Mouse (Mus musculus) midbrain, postnatal 0 days (tissue): ENCODE results near the gene Scd3. TPM values are rescaled to one million over a fixed set of nuclear protein-coding genes. Genes with fewer than 3 reads are reported as not detected.

Experiments
- ATAC-seq: fragments of 200-750 bp; cut with Nextera tagmentation; 2 replicates; pipeline ENCODE4 v1.8.0; 2017; ENCODE audit warnings: moderate number of reproducible peaks, mild to moderate bottlenecking, moderate TSS enrichment, moderate library complexity; ENCODE audit not compliant: low FRiP score
- DNase-seq: peaks from one replicate; pipeline ENCODE4 v3.0.0-alpha.2; 2015; ENCODE audit warnings: low spot score
- H3K27ac ChIP-seq: fragments of 300-500 bp; sonication (generic); 2 replicates; pipeline ENCODE4 v1.5.1; 2014; ENCODE audit warnings: low read depth, mild to moderate bottlenecking, low read length, mixed read lengths
- H3K27me3 ChIP-seq: fragments of 300-500 bp; sonication (generic); 2 replicates; pipeline ENCODE4 v1.6.1; 2014; ENCODE audit warnings: low read length, control low read depth, mixed read lengths; ENCODE audit not compliant: insufficient read depth
- H3K36me3 ChIP-seq: fragments of 300-500 bp; sonication (generic); 2 replicates; pipeline ENCODE4 v1.6.1; 2014; ENCODE audit warnings: low read length, control low read depth, mixed read lengths; ENCODE audit not compliant: insufficient read depth
- H3K4me1 ChIP-seq: fragments of 300-500 bp; sonication (generic); 2 replicates; pipeline ENCODE4 v1.6.1; 2014; ENCODE audit warnings: mild to moderate bottlenecking, control low read depth, antibody characterized with exemption, low read length, mixed read lengths; ENCODE audit not compliant: insufficient read depth
- H3K4me2 ChIP-seq: fragments of 300-500 bp; sonication (generic); 2 replicates; pipeline ENCODE4 v1.6.1; 2014; ENCODE audit warnings: low read depth, mild to moderate bottlenecking, low read length, mixed read lengths; ENCODE audit not compliant: poor library complexity, severe bottlenecking
- H3K4me3 ChIP-seq: fragments of 300-500 bp; sonication (generic); 2 replicates; pipeline ENCODE4 v1.5.1; 2014; ENCODE audit warnings: low read depth, mild to moderate bottlenecking, low read length, moderate library complexity
- H3K9ac ChIP-seq: fragments of 300-500 bp; sonication (generic); replicated peaks from 2 replicates; pipeline ENCODE4 v1.6.1; 2014; ENCODE audit warnings: mild to moderate bottlenecking, low read length, moderate library complexity, mixed read lengths; ENCODE audit not compliant: poor library complexity, severe bottlenecking
- H3K9me3 ChIP-seq: fragments of 300-500 bp; sonication (generic); 2 replicates; pipeline ENCODE4 v1.6.1; 2016; ENCODE audit warnings: low read length, control low read depth
- CTCF ChIP-seq: IDR thresholded peaks from 2 replicates; pipeline ENCODE4 v1.5.1; 2016; ENCODE audit warnings: antibody characterized with exemption, mild to moderate bottlenecking
- WGBS: fragments of 180-500 bp; shearing (Covaris S2); extraction: QIAGEN DNeasy Blood & Tissue Kit; methylation state at CpG from one replicate; pipeline ENCODE4 v1.1.7; 2014; 5-methylcytosine and 5-hydroxymethylcytosine counted together
- polyA plus RNA-seq: library from polyadenylated mRNA; unstranded; fragments of >200 nt; fragmentation: Nextera tagmentation; extraction: Ambion mirVana; gene quantifications from 2 replicates; pipeline ENCODE4 v1.2.1, GENCODE M21; 2015
- total RNA-seq: library from RNA; depleted of rRNA; stranded (reverse); fragments of >200 nt; gene quantifications from 2 replicates; pipeline ENCODE4 v1.2.3, GENCODE M21; 2014

Gene Scd3
- total and polyA plus RNA-seq, 2 experiments from 2014 or later, result 3.9 to 5.9 TPM

DNA sequence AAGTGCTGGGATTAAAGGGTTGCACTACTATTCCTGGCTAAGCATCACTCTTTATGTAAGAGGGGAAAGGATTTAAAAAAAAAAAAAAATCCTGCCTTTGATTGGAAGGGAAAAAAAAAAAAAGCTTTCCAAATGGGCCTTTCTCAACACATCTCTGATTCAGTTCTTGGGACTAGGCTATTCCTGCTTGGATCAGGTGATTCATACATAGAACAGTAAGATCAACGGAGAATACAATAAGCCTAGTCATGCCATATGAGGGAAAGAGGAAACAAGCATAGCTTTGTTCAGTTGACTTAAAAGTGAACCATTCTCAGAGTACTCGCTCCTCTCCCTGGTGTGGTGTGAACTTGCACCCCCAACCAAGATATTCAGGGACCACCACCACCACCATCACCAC lies 35.8 kb downstream of the Scd3 start:
- no peaks in the 10 kb centered on the region for H3K36me3 ChIP-seq
- 81% methylated on average over 2 of the region's 2 CpGs for WGBS
- ATAC-seq, result no peak
- H3K4me3 ChIP-seq, result no peak overlapping the region
- no peak for DNase-seq
- TF ChIP-seq CTCF, result no peak
- H3K4me1 ChIP-seq, result no peaks in the 10 kb centered on the region
- no peak overlapping the region for H3K9ac ChIP-seq
- no peaks in the 10 kb centered on the region for H3K9me3 ChIP-seq
- no peak overlapping the region for H3K4me2 ChIP-seq
- H3K27me3 ChIP-seq, result no peaks in the 10 kb centered on the region
- no peak overlapping the region for H3K27ac ChIP-seq

GRCm38 (mm10) chr19:44245761-44246171 lies 42.7 kb downstream of the Scd3 start:
- ATAC-seq, result no peak
- 2% methylated on average over 5 of the region's 5 CpGs for WGBS
- H3K36me3 ChIP-seq, result no peaks in the 10 kb centered on the region
- H3K4me2 ChIP-seq, result peak overlapping the region; percentile 66; the same call in 1 of the 2 replicates
- H3K4me1 ChIP-seq, result peaks cover 7% of the 10 kb centered on the region; the same call in 1 of the 2 replicates
- peak; percentile 93 for DNase-seq
- H3K27ac ChIP-seq, result no peak overlapping the region
- H3K27me3 ChIP-seq, result no peaks in the 10 kb centered on the region
- H3K9me3 ChIP-seq, result no peaks in the 10 kb centered on the region
- TF ChIP-seq CTCF, result peak; percentile 81
- no peak overlapping the region for H3K4me3 ChIP-seq
- H3K9ac ChIP-seq, result no peak overlapping the region

GRCm38 (mm10) chr19:44246341-44246911 lies 43.4 kb downstream of the Scd3 start:
- no peak overlapping the region for H3K9ac ChIP-seq
- no peaks in the 10 kb centered on the region for H3K36me3 ChIP-seq
- ATAC-seq (no peak), DNase-seq (no peak)
- no peak overlapping the region; the same call in 1 of the 2 replicates for H3K27ac ChIP-seq
- no peaks in the 10 kb centered on the region for H3K9me3 ChIP-seq
- no peaks in the 10 kb centered on the region for H3K27me3 ChIP-seq
- H3K4me3 ChIP-seq, result no peak overlapping the region; the same call in 1 of the 2 replicates
- peaks cover 7% of the 10 kb centered on the region; the same call in 1 of the 2 replicates for H3K4me1 ChIP-seq
- peak overlapping the region; percentile 66 for H3K4me2 ChIP-seq
- WGBS, result 45% methylated on average over 11 of the region's 11 CpGs
- TF ChIP-seq CTCF, result no peak

DNA sequence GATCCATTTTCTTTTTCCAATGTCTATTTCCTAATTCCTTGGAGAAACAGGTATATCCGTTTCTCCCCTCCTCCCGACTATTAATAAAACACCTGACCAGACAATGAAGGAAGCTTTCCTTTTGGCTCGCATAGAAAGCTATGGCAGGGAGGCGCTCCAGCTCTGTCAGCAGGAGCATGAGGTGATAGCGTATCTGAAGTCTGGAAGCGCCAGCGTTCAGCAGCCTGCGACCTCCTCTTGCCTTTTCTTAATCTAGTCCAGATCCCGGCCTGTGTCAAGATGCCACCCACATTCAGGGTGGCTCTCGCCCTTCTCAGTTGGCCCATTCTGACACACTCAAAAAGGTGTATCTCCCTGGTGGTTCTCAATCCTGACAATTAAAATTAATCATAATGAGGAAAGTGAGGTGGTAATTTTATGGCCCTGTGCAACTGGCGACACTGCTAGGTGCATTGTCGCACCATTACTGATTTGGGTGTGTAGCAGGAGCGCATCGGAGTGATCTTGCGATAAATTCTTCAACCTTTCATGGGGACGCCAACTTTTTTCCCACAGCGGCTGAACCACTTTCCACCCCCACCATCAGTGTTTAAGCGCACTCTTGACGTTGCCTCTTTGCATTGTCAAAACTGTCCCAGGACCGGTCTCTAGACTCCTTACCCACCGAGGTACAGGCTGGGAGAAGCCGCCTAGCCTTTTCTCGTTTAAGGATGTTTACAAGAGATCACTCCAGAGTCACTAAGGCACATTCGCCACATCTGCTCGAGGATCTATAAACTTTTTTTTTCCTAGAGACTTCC lies 44.4 kb downstream of the Scd3 start:
- Histone ChIP-seq H3K4me2 (peak overlapping the region; percentile 66), H3K27ac (peak overlapping the region; percentile 88), H3K4me3 (peak overlapping the region; percentile 45), H3K4me1 (peaks cover 7% of the 10 kb centered on the region; the same call in 1 of the 2 replicates), H3K36me3 (no peaks in the 10 kb centered on the region), H3K9ac (peak overlapping the region; percentile 68), H3K9me3 (no peaks in the 10 kb centered on the region), H3K27me3 (no peaks in the 10 kb centered on the region)
- peak; percentile 63 for DNase-seq
- ATAC-seq, result peak; percentile 39; the same call in 1 of the 2 replicates
- TF ChIP-seq CTCF, result peak; percentile 8; the same call in 1 of the 2 replicates
- WGBS, result 1% methylated on average over 25 of the region's 25 CpGs

GRCm38 (mm10) chr19:44248081-44248853 lies 45.2 kb downstream of the Scd3 start:
- no peak for TF ChIP-seq CTCF
- Histone ChIP-seq H3K9ac (peak overlapping the region; percentile 68), H3K27ac (peak overlapping the region; percentile 88), H3K4me2 (peak overlapping the region; percentile 66), H3K4me1 (peaks cover 7% of the 10 kb centered on the region; the same call in 1 of the 2 replicates), H3K4me3 (peak overlapping the region; percentile 45), H3K9me3 (no peaks in the 10 kb centered on the region), H3K36me3 (no peaks in the 10 kb centered on the region), H3K27me3 (no peaks in the 10 kb centered on the region)
- DNase-seq (peak; percentile 98), ATAC-seq (peak; percentile 96)
- 3% methylated on average over 36 of the region's 36 CpGs for WGBS
